Mouse (Mus musculus) embryonic facial prominence, embryonic 10.5 days (tissue): ENCODE measurements around the gene Grhl1. TPM values are rescaled to one million over a fixed set of nuclear protein-coding genes. Genes with fewer than 3 reads are reported as not detected.

ENCODE experiments used
- DNase-seq: peaks from one replicate; pipeline ENCODE4 v3.0.0-alpha.2; 2017; ENCODE audit warnings: low spot score
- H3K27ac ChIP-seq: fragments of 300-500 bp; sonication (generic); replicated peaks from 2 replicates; pipeline ENCODE4 v1.5.1; 2016; ENCODE audit warnings: mild to moderate bottlenecking
- H3K27me3 ChIP-seq: fragments of 300-500 bp; sonication (generic); replicated peaks from 2 replicates; pipeline ENCODE4 v1.6.1; 2016; ENCODE audit warnings: low read depth, mild to moderate bottlenecking; ENCODE audit not compliant: poor library complexity, severe bottlenecking
- H3K36me3 ChIP-seq: fragments of 300-500 bp; sonication (generic); replicated peaks from 2 replicates; pipeline ENCODE4 v1.6.1; 2016; ENCODE audit warnings: mild to moderate bottlenecking, moderate library complexity
- H3K4me1 ChIP-seq: fragments of 300-500 bp; sonication (generic); 2 replicates; pipeline ENCODE4 v1.6.1; 2016
- H3K4me3 ChIP-seq: fragments of 300-500 bp; sonication (generic); 2 replicates; pipeline ENCODE4 v1.5.1; 2016; ENCODE audit warnings: mild to moderate bottlenecking, moderate library complexity
- H3K9me3 ChIP-seq: fragments of 300-500 bp; sonication (generic); 2 replicates; pipeline ENCODE4 v1.6.1; 2016; ENCODE audit warnings: mild to moderate bottlenecking
- WGBS: fragments of 180-500 bp; shearing (Covaris S2); methylation state at CpG from one replicate; pipeline ENCODE4 v1.1.7; 2016; 5-methylcytosine and 5-hydroxymethylcytosine counted together
- polyA plus RNA-seq: library from polyadenylated mRNA; unstranded; fragments of >200 nt; fragmentation: Nextera tagmentation; extraction: Ambion mirVana; gene quantifications from 2 replicates; pipeline ENCODE4 v1.2.1, GENCODE M21; 2016

Grhl1 gene
- polyA plus RNA-seq, 1 experiment from 2014 or later, result 0.72 TPM

DNA sequence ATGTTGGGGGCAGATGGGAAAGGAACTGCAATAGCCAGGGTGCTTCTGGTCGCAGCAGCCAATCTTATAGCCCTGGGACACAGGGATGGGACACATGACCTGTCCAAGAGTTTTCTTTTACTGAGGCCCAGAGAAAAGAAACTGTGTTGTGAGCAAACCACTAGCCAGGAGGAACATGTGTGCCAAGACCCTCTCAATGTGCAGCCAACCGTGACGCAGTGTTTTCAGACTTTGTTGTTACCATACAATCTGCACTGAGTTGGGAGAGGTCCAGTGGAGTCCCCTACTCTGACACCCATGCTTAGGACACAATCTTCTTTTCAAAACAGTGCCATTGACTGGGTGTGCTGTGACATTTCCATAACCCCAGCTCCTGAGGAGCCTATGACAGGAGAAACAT is 4.5 kb upstream of the Grhl1 start:
- Histone ChIP-seq H3K36me3 (no peaks in the 10 kb centered on the region), H3K9me3 (no peaks in the 10 kb centered on the region), H3K4me3 (no peak overlapping the region), H3K4me1 (peaks cover 10% of the 10 kb centered on the region; the same call in 1 of the 2 replicates), H3K27ac (no peak overlapping the region), H3K27me3 (peaks cover 29% of the 10 kb centered on the region)
- no peak for DNase-seq
- WGBS, result 89% methylated on average over 3 of the region's 3 CpGs

DNA sequence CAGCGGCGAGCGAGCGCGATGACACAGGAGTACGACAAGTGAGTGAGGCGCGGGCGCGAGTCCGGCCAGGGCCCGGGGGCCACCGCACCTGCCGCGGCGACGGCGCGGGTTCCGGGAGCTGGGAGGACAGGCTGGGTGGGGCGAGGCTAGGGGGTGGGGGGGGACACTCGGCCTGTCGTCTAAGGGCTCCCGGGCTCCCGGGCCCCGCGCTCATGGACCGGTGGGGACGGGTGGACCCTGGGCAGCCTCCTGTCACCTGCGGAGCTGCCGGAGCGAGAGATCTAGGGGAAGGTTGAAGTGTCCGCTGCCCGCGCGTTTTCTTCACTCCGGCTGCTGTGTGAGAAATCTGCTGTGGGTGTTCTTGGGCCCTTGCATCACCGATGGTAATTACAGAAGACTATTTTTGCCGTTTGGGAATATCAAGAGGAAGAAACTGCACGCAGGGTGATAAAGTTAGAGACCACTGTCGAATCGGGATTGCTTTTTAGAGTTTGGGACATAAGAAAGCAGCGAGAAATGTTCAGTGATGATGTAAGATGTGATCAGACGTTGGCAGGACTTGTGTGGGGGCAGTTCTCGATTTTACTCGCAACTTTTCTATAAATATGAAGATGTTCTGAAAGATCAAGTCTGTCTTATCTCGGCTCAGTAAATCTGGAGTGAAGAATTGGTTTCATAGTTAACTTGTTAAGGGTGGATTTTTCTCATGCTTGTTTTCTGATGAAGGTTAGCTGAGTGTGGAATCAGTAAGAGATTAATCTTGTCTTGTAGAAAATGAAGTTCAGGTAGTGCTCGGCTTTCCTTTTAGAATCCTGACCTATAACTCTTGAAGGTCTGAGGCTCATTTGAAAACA is 565 bp downstream of the Grhl1 start:
- 6% methylated on average over 48 of the region's 48 CpGs for WGBS
- H3K4me1 ChIP-seq, result peaks cover 10% of the 10 kb centered on the region; the same call in 1 of the 2 replicates
- no peaks in the 10 kb centered on the region for H3K9me3 ChIP-seq
- peaks cover 61% of the 10 kb centered on the region for H3K27me3 ChIP-seq
- peak overlapping the region; percentile 21; the same call in 1 of the 2 replicates for H3K27ac ChIP-seq
- DNase-seq, result no peak
- H3K4me3 ChIP-seq, result peak overlapping the region; percentile 70
- no peaks in the 10 kb centered on the region for H3K36me3 ChIP-seq

DNA sequence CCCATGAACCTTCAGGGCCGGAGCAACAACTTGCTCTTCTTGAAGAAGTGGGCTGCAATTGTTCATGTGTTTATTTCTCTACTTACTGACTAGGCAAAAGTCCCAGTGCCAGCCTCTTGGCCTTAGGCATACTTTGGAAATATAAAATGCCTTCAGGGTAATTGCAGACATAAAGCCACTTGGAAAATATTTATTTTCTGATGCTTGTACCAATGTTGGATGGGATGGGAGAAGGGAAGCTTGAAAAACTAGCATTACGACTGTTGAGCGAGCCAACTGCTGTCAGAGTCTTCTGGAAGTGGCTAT is 1.1 kb downstream of the Grhl1 start:
- Histone ChIP-seq H3K27me3 (peaks cover 61% of the 10 kb centered on the region), H3K27ac (no peak overlapping the region), H3K4me1 (peaks cover 10% of the 10 kb centered on the region; the same call in 1 of the 2 replicates), H3K36me3 (no peaks in the 10 kb centered on the region), H3K9me3 (no peaks in the 10 kb centered on the region), H3K4me3 (no peak overlapping the region)
- WGBS, result 70% methylated on average over 3 of the region's 3 CpGs
- no peak for DNase-seq

DNA sequence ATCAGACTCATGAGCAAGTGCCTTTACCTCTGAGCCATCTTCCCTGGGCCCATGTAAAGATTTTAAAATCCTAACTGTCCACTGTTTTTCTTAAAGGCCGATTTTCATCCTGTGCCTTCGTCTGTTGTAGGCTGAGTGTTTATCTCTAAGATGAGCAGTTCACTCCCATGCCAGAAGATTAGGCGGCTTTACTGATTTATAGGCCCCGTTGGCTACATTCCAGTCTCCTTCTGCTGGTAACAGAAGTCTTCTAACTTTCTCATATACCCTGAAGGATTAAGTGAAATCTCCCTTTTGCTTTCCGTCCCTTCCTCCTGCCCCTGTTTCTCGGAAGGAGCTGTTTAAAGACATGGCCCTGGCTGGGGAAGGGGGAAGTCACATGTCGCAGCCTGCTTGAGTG is 2.8 kb downstream of the Grhl1 start:
- Histone ChIP-seq H3K27ac (no peak overlapping the region), H3K4me1 (peaks cover 10% of the 10 kb centered on the region; the same call in 1 of the 2 replicates), H3K4me3 (no peak overlapping the region), H3K9me3 (no peaks in the 10 kb centered on the region), H3K27me3 (peaks cover 57% of the 10 kb centered on the region), H3K36me3 (no peaks in the 10 kb centered on the region)
- DNase-seq, result no peak
- 55% methylated on average over 7 of the region's 7 CpGs for WGBS

DNA sequence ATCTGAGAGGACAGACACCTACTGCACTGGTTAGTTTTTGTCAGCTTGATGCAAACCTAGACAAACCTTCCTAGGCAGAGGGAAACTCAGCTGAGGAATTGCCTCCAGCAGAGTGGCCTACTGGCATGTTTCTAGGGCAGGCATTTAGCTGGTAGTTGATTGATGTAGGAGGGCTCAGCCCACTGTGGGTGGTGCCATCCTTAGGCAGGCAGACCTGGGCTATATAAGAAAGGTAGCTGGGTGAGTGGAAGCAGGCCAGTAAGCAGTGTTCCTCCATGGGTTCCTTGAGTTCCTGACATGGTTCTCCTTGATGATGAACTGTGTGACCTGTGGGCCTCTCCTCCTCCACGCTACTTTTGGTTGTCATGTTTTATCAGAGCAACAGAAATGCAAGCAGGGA is 8.4 kb downstream of the Grhl1 start:
- Histone ChIP-seq H3K4me1 (no peaks in the 10 kb centered on the region), H3K27me3 (peaks cover 5% of the 10 kb centered on the region; the same call in 1 of the 2 replicates), H3K9me3 (no peaks in the 10 kb centered on the region), H3K36me3 (no peaks in the 10 kb centered on the region), H3K4me3 (no peak overlapping the region), H3K27ac (no peak overlapping the region)
- WGBS, result 83% methylated on average over 1 of the region's 1 CpGs
- no peak for DNase-seq

DNA sequence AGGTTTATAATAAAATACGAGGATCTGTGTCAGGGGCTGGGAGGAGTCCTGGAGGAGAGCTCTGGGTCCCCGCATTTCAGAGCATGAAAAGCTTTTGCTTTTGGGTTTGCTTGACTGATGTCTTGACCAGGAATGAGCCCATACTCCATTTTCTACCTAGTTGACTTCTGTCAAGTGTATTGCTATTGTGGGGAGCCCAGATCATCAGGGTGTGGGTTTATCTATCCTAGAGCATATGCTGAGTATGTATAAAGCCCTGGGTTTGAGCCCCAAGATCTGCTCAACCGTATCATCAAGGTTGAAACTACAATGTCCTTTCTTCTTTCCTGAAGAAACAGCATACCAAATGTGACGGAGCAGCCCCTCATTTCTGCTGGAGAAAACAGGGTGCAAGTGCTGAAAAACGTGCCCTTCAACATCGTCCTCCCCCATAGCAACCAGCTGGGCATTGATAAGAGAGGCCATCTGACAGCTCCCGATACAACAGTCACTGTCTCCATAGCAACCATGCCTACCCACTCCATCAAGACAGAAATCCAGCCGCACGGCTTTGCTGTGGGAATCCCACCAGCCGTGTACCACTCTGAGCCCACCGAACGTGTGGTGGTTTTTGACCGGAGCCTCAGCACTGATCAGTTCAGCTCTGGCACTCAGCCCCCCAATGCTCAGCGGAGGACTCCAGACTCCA is 9.1 kb downstream of the Grhl1 start:
- DNase-seq, result no peak
- H3K4me1 ChIP-seq, result no peaks in the 10 kb centered on the region
- WGBS, result 85% methylated on average over 14 of the region's 14 CpGs
- no peak overlapping the region for H3K27ac ChIP-seq
- no peaks in the 10 kb centered on the region for H3K9me3 ChIP-seq
- peaks cover 1% of the 10 kb centered on the region; the same call in 1 of the 2 replicates for H3K27me3 ChIP-seq
- H3K4me3 ChIP-seq, result no peak overlapping the region
- no peaks in the 10 kb centered on the region for H3K36me3 ChIP-seq

DNA sequence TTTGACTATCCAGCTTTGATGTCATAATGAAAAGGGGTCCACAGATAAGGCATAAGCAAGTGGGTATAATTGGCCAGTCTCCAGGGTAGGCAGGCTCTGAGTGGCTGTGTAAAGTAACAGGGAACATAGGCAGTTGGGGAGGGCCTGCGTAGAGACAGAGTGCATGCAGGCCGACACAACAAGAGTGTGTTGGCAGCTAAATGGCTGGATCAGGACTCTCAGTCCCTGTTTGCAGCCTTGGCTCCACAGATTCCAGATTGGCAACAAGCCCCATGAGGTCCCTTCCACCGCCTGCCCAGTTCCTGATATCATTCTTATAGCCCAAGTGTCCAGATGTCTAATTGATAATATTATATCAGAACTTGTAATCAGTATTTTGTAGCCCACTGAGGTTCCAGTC is 11.6 kb downstream of the Grhl1 start:
- 89% methylated on average over 3 of the region's 3 CpGs for WGBS
- Histone ChIP-seq H3K27me3 (no peaks in the 10 kb centered on the region), H3K36me3 (no peaks in the 10 kb centered on the region), H3K9me3 (no peaks in the 10 kb centered on the region), H3K4me1 (no peaks in the 10 kb centered on the region), H3K4me3 (no peak overlapping the region), H3K27ac (no peak overlapping the region)
- no peak for DNase-seq

DNA sequence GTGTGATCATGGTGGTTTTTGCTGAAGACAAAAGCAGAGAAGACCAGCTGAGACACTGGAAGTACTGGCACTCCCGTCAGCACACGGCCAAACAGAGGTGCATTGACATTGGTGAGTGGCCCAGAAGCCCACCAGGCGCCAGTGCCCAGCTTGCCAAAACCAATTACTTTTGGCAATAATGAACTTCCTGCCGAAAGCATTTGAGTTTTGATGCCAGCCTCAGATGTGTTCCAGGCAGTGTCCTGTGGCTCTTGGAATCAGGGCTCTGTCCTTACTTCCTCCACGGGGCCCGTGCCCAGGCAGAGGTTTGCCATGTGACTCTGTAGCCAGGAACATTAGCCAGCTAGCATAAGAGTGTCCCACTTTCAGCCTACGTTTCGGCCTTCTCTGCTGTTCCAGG is 12.8 kb downstream of the Grhl1 start:
- Histone ChIP-seq H3K9me3 (no peaks in the 10 kb centered on the region), H3K4me1 (no peaks in the 10 kb centered on the region), H3K27me3 (no peaks in the 10 kb centered on the region), H3K4me3 (no peak overlapping the region), H3K36me3 (no peaks in the 10 kb centered on the region), H3K27ac (no peak overlapping the region)
- 85% methylated on average over 8 of the region's 8 CpGs for WGBS
- DNase-seq, result no peak

DNA sequence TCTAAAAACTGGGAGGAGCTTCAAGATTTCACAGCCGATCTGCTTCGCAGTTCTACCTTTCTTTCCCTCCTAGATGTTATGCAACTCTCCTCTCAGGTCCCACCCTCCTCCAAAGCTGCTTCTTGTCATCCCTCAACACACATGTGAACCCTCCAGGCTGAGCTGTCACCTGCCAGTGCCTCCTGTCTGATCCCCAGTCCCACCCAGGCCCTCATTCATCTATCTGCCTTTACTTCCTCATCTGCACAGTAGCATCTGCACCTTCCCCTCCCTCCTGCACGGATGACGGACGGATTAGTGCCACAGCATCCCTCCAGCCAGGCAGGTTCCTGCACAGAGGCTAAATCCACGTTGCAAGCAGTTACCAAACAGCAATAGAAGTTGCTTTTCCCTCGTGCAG is 14.1 kb downstream of the Grhl1 start:
- Histone ChIP-seq H3K27ac (no peak overlapping the region), H3K36me3 (no peaks in the 10 kb centered on the region), H3K4me1 (no peaks in the 10 kb centered on the region), H3K4me3 (no peak overlapping the region), H3K9me3 (no peaks in the 10 kb centered on the region), H3K27me3 (no peaks in the 10 kb centered on the region)
- WGBS, result 71% methylated on average over 7 of the region's 7 CpGs
- DNase-seq, result no peak

DNA sequence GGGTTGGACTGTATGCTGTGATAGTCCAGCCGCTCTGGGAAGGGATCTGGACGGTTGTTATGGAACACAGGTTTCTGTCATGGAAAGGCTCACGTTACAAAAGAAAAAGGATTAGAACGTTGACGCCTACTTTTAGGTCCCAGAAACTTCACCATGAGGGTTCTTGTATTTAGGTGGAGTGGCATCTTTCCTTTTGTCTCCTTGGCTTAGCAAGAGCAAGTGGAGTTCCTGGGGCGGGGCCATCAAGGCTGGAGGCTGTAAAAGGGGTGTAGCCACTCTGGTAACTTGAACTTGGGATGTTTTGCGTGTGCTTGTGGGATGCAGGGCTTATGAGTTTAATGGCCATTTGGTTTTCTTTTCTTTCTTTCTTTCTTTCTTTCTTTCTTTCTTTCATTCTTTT is 18.3 kb downstream of the Grhl1 start:
- Histone ChIP-seq H3K9me3 (no peaks in the 10 kb centered on the region), H3K4me1 (peaks cover 17% of the 10 kb centered on the region)
- WGBS, result 81% methylated on average over 7 of the region's 7 CpGs

DNA sequence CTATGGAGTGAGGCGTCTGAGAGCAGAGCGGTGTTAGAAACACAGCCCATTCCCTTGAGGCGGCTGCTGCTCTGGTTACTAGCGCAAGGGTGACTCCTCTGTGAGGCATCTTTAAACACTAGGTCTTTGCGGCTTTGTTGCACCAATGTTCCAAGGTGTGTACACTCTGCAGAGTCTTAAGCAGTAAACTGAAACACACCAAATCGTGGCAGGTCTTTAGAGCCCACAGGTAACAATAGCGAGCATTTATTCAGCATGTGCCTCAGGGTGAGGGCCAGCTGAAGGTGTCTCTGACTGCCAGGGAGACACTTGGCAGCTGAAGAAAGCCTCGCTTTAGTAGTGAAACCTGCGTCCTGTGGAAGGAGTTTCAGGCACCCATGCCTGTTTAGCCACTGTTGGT is 20.0 kb downstream of the Grhl1 start:
- no peaks in the 10 kb centered on the region for H3K36me3 ChIP-seq
- 72% methylated on average over 9 of the region's 9 CpGs for WGBS
- no peaks in the 10 kb centered on the region for H3K27me3 ChIP-seq
- no peak overlapping the region for H3K4me3 ChIP-seq
- peaks cover 17% of the 10 kb centered on the region for H3K4me1 ChIP-seq
- peak overlapping the region; percentile 7; the same call in 1 of the 2 replicates for H3K27ac ChIP-seq
- no peaks in the 10 kb centered on the region for H3K9me3 ChIP-seq
- DNase-seq, result no peak

More for the DNA sequence above, 18.3 kb downstream of the Grhl1 start:
- no peaks in the 10 kb centered on the region for H3K27me3 ChIP-seq
- no peak overlapping the region for H3K4me3 ChIP-seq
- H3K27ac ChIP-seq, result no peak overlapping the region
- no peak for DNase-seq
- H3K36me3 ChIP-seq, result no peaks in the 10 kb centered on the region

DNA sequence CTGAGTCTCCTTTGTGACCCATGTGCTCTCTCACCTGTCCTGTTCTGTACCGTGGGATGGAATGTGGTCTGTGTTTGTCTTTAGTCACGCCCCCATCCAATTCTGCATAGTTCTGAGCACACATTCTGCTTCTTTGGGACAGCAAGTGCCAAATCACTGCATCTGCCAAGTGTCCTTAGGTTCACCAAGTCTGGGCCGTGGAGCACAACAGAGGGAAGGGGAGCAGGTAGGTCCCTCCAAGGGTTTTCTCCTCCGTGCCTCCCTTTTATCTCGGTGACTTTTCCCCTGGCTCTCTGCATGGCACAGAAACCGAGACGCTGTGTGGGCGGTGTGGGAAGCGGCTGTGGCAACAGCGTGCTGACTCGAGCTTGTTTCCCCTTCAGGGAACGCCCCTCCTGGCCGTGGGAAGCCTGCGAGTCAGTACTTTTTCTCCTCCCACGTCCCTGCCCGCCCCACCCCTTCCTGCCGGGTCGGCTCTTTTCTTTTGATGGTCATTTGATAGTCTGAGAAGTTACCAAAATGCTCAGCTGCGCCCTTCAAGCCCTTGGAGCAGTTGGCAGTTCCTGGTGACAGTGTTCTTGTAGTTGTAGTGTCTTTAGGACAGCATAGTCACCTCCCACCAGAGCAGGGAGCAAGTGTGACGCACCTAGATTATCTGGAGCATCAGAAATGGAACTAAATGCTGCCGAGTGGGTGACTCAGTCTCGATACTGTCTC is 21.0 kb downstream of the Grhl1 start:
- H3K36me3 ChIP-seq, result no peaks in the 10 kb centered on the region
- H3K27ac ChIP-seq, result peak overlapping the region; percentile 32; the same call in 1 of the 2 replicates
- H3K4me1 ChIP-seq, result peaks cover 17% of the 10 kb centered on the region
- H3K4me3 ChIP-seq, result peak overlapping the region; percentile 41
- DNase-seq, result peak; percentile 47
- H3K9me3 ChIP-seq, result no peaks in the 10 kb centered on the region
- no peaks in the 10 kb centered on the region for H3K27me3 ChIP-seq
- 24% methylated on average over 22 of the region's 22 CpGs for WGBS
